Mouse (Mus musculus): ENCODE measurements around the gene Tlx2. TPM values are rescaled to one million over a fixed set of nuclear protein-coding genes. Genes with fewer than 3 reads are reported as not detected.

Tlx2 gene
- polyA plus RNA-seq (2015; fragmentation: Nextera tagmentation; extraction: Ambion mirVana), result 0.51 and 0.61 TPM in 2 replicates

DNA sequence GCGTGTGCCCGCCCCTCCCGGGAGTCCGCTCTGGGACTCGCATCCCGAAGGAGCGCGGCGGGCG is at the start of gene Tlx2:
Tlx2 (minus strand) TSS at position 47 of the 64 bp plus-strand sequence.
- Histone ChIP-seq H3K36me3 (no peaks in the 10 kb centered on the region), H3K4me3 (replicated peaks) (peak within 1 kb of the TSS; percentile 26), H3K9ac (no peak within 1 kb of the TSS), H3K4me1 (peaks cover 30% of the 10 kb centered on the region), H3K9me3 (replicated peaks) (no peaks in the 10 kb centered on the region), H3K4me2 (replicated peaks) (peak within 1 kb of the TSS; percentile 35), H3K27ac (replicated peaks) (no peak within 1 kb of the TSS), H3K27me3 (peaks cover 96% of the 10 kb centered on the region)
- WGBS, result 0% methylated on average over 10 of the region's 10 CpGs
- no peak for ATAC-seq (ENCODE audit: insufficient number of reproducible peaks, low FRiP score, low TSS enrichment, low read depth)

DNA sequence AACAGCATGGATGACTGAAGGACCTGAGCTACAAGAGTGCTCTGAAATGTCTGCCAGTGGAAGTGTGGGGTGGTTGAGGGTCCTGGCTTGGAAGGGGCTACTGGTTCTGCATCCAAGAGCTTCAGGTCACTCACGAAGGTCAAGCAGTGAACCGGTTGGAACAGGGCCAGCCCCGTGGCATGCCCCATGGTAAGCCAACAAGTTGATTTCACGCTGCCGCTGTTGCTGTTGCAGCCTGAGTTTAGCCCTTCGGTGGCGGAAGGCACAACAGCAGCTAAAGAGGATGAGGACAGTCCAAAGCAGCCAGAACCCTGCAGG is 49.6 kb upstream of the Tlx2 start:
- WGBS, result 69% methylated on average over 7 of the region's 7 CpGs

DNA sequence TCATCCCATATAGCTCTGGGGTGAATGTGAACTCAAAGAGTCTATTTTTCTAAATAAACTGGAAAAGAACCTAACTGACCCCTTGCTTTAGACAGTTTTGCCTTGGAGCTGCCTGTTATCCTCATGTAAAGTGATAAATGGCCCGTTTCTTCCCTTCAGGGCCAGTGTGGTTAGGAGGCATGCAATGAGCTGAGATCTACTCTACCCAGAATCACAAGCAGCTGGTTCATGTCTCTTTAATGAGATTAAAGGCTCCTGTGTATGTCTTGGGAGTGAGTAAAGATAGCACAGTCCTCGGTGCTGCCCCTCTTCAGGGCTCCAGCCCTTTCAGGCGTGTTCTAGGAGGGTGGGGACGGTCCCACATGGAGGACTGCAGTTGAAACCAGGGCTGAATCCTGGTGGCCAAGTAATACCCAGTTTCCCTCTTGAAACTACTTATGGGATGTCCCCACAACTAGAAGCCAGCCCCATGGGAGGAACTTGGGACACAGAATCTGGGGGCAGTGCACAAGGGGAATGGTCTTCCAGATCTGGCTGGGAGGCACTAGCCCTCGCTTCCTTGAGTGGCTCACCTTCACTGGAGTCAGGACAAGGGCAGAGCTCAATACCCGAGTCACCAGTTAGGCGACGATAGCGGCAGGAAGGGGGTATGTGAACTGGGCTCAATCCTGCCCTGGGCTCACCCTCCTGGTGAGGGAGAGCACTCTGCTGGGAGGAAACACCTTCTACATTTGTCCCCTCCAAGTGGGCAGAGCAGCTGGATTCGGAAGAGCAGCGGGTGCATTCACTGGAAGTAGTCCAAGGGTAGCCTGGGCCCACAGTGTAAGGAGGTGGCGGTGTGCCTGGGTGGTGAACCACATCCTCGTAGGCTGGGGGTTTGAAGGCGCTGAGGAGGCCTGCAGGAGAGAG is 49.0 kb upstream of the Tlx2 start:
- Histone ChIP-seq H3K4me2 (replicated peaks) (no peak overlapping the region), H3K4me3 (replicated peaks) (no peak overlapping the region)
- ATAC-seq (ENCODE audit: insufficient number of reproducible peaks, low FRiP score, low TSS enrichment, low read depth), result no peak

More for the DNA sequence above, 49.6 kb upstream of the Tlx2 start:
- 0 out of 2 replicates have a peak overlapping the region, but pooled peaks have one; percentile 97 for H3K4me2 ChIP-seq (replicated peaks)
- peaks cover 63% of the 10 kb centered on the region for H3K4me1 ChIP-seq
- H3K9ac ChIP-seq, result no peak overlapping the region
- no peak for ATAC-seq (ENCODE audit: insufficient number of reproducible peaks, low FRiP score, low TSS enrichment, low read depth)
- no peaks in the 10 kb centered on the region for H3K9me3 ChIP-seq (replicated peaks)
- no peaks in the 10 kb centered on the region for H3K27me3 ChIP-seq
- peak overlapping the region; percentile 85; the same call in 1 of the 2 replicates for H3K4me3 ChIP-seq (replicated peaks)
- H3K27ac ChIP-seq (replicated peaks), result no peak overlapping the region
- peaks cover 31% of the 10 kb centered on the region for H3K36me3 ChIP-seq

DNA sequence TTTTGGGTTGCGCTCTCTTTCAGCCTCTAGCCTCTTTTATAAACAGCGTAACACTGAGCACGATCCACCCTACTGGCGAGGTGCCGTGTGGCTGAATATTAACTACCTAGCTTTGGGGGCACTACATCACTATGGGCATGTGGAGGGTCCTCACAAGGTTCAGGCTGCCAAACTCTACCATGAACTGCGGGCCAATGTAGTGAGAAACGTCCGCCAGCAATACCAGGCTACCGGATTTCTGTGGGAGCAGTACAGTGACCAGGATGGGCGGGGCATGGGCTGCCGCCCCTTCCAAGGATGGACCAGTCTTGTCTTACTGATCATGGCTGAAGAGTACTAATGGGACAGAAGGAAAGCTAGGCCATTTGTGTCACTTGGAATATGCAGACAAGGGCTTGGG is 48.3 kb upstream of the Tlx2 start:
- no peak for ATAC-seq (ENCODE audit: insufficient number of reproducible peaks, low FRiP score, low TSS enrichment, low read depth)
- Histone ChIP-seq H3K36me3 (peaks cover 31% of the 10 kb centered on the region), H3K27ac (replicated peaks) (no peak overlapping the region), H3K4me3 (replicated peaks) (no peak overlapping the region), H3K4me2 (replicated peaks) (no peak overlapping the region), H3K4me1 (peaks cover 58% of the 10 kb centered on the region), H3K27me3 (no peaks in the 10 kb centered on the region), H3K9ac (no peak overlapping the region), H3K9me3 (replicated peaks) (no peaks in the 10 kb centered on the region)
- 81% methylated on average over 11 of the region's 11 CpGs for WGBS

More for the DNA sequence above, 49.0 kb upstream of the Tlx2 start:
- WGBS, result 77% methylated on average over 14 of the region's 14 CpGs
- peaks cover 62% of the 10 kb centered on the region for H3K4me1 ChIP-seq
- no peaks in the 10 kb centered on the region for H3K27me3 ChIP-seq
- H3K9ac ChIP-seq, result no peak overlapping the region
- H3K9me3 ChIP-seq (replicated peaks), result no peaks in the 10 kb centered on the region
- H3K36me3 ChIP-seq, result peaks cover 31% of the 10 kb centered on the region
- no peak overlapping the region for H3K27ac ChIP-seq (replicated peaks)

DNA sequence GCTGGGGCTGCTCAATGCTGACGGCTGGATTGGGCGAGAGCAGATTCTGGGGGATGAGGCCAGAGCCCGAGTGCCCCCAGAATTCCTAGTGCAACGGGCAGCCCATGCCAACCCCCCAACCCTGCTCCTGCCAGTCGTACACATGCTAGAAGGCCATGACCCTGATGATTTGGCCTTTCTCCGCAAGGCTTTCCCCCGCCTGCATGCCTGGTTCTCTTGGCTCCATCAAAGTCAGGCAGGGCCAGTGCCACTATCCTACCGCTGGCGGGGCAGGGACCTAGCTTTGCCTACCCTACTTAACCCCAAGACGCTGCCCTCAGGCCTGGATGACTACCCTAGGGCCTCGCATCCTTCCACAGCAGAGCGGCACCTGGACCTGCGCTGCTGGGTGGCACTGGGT is 47.5 kb upstream of the Tlx2 start:
- H3K27ac ChIP-seq (replicated peaks), result no peak overlapping the region
- no peak overlapping the region for H3K4me3 ChIP-seq (replicated peaks)
- no peaks in the 10 kb centered on the region for H3K27me3 ChIP-seq
- no peak overlapping the region for H3K9ac ChIP-seq
- WGBS, result 86% methylated on average over 13 of the region's 13 CpGs
- H3K9me3 ChIP-seq (replicated peaks), result no peaks in the 10 kb centered on the region
- peaks cover 52% of the 10 kb centered on the region for H3K4me1 ChIP-seq
- ATAC-seq (ENCODE audit: insufficient number of reproducible peaks, low FRiP score, low TSS enrichment, low read depth), result no peak
- H3K4me2 ChIP-seq (replicated peaks), result no peak overlapping the region
- peaks cover 31% of the 10 kb centered on the region for H3K36me3 ChIP-seq

DNA sequence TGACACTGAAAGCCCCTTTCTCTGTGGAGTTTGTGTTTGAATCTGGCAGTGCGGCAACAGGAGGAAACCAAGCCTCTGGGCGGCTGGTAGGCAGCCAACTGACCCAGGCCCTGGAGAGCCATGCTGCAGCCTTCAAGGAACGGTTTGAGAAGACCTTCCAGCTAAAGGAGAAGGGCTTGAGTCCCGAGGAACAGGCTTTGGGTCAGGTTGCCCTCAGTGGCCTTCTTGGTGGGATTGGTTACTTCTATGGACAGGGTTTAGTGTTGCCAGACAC is 47.0 kb upstream of the Tlx2 start:
- Histone ChIP-seq H3K4me1 (peaks cover 46% of the 10 kb centered on the region), H3K9ac (no peak overlapping the region), H3K4me3 (replicated peaks) (no peak overlapping the region), H3K27ac (replicated peaks) (no peak overlapping the region), H3K27me3 (no peaks in the 10 kb centered on the region), H3K4me2 (replicated peaks) (no peak overlapping the region), H3K9me3 (replicated peaks) (no peaks in the 10 kb centered on the region), H3K36me3 (peaks cover 31% of the 10 kb centered on the region)
- 77% methylated on average over 4 of the region's 4 CpGs for WGBS
- ATAC-seq (ENCODE audit: insufficient number of reproducible peaks, low FRiP score, low TSS enrichment, low read depth), result no peak

DNA sequence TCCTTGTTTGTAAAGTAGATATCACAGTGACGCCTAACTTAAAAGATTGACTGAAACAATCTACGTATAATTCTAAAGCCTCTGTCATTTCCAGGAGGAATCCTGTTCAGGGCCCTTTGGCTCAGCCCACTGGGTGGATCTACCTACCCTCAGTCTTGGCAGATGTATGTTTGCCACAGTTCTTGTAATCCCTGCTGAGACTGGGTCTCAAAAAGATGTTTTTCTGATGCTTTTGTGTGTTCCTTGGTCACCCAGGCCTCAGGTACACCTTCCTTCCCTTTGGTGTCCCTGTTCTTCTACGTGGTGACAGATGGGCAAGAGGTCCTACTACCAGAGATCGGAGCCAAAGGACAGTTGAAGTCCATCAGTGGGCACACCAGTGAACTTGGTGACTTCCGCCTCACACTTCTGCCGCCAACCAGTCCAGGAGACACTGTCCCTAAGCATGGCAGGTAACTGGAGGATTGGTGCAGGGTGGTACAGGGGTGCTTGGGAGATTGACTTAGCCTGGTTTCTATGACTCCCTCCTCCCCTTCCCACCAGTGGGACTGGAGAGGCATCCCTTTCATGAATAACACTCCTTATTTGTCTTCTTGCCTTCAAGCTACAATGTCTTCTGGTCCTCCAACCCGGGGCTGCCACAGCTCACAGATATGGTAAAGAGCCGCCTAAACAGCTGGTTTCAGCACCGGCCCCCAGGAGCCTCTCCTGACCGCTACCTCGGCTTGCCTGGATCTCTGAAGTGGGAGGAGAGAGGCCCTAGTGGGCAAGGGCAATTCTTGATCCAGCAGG is 46.5 kb upstream of the Tlx2 start:
- H3K9ac ChIP-seq, result peak overlapping the region; percentile 86
- H3K36me3 ChIP-seq, result peaks cover 31% of the 10 kb centered on the region
- 73% methylated on average over 11 of the region's 11 CpGs for WGBS
- ATAC-seq (ENCODE audit: insufficient number of reproducible peaks, low FRiP score, low TSS enrichment, low read depth), result no peak
- peak overlapping the region; percentile 92 for H3K4me2 ChIP-seq (replicated peaks)
- peak overlapping the region; percentile 86; the same call in 1 of the 2 replicates for H3K27ac ChIP-seq (replicated peaks)
- no peaks in the 10 kb centered on the region for H3K9me3 ChIP-seq (replicated peaks)
- peak overlapping the region; percentile 90 for H3K4me3 ChIP-seq (replicated peaks)
- no peaks in the 10 kb centered on the region for H3K27me3 ChIP-seq
- peaks cover 43% of the 10 kb centered on the region for H3K4me1 ChIP-seq

DNA sequence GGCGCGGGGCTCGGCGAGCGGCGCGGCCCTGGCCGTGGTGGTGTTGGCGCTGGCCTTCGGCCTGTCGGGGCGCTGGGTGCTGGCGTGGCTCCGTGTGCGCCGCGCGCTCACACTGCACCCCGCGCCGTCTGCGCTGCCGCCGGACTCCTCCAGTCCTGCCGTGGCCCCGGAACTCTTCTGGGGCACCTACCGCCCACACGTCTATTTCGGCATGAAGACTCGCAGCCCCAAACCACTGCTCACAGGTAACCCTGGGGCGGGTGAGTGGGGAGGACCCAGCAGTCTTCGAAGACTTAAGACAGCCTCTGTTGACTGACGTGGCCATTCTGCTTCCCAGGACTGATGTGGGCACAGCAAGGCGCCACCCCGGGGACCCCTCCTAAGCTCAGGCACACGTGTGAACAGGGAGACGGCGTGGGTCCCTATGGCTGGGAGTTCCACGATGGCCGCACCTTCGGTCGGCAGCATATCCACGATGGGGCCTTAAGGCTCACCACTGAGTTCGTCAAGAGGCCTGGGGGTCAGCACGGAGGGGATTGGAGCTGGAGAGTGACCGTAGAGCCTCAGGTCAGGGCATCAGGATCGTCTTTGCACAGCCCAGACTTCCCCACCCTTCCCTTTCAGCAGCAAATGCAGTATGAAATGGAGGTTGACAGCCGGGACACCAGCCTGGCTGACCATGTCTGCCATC is 45.7 kb upstream of the Tlx2 start:
- WGBS, result under 1% methylated on average over 45 of the region's 48 CpGs
- peak overlapping the region; percentile 86 for H3K27ac ChIP-seq (replicated peaks)
- ATAC-seq (ENCODE audit: insufficient number of reproducible peaks, low FRiP score, low TSS enrichment, low read depth), result peak; percentile 40
- H3K27me3 ChIP-seq, result no peaks in the 10 kb centered on the region
- H3K9me3 ChIP-seq (replicated peaks), result no peaks in the 10 kb centered on the region
- H3K4me1 ChIP-seq, result peaks cover 43% of the 10 kb centered on the region
- H3K4me2 ChIP-seq (replicated peaks), result peak overlapping the region; percentile 92
- peak overlapping the region; percentile 90 for H3K4me3 ChIP-seq (replicated peaks)
- H3K9ac ChIP-seq, result peak overlapping the region; percentile 86
- H3K36me3 ChIP-seq, result peaks cover 31% of the 10 kb centered on the region

DNA sequence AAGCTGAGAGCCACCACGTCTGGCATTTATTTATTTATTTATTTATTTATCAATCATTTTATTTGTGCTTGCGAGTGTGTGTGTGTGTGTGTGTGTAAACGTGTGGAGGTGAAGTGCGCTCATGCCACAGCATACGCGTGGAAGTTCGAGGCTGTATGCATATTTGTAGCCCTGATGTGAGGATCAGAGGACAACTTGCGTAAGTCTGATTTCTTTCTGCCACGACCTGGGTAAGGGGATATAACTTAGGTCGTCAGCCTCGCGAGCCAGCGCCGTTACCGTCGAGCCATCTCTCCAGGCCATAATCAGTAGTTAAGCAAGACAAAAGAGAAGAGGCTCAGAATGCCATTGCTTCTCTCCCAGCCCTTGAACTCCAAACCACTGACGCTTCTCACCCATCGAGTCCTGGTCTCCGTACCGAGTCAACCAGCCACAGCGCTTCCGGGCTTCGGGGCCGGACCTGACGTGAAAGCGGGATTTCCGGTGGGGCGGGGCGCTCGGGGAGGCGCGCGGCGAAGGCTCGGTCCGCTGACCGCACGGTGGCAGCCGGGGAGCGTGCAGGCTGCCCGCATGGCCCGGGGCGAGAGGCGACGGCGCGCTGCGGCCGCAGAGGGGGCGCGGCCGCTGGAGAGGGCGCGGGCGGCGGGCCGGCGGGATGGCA is 45.0 kb upstream of the Tlx2 start, which contains the start of gene Mogs:
Mogs (plus strand) TSS at position 486 of the 661 bp plus-strand sequence.
- Histone ChIP-seq H3K27me3 (no peaks in the 10 kb centered on the region), H3K36me3 (peaks cover 31% of the 10 kb centered on the region), H3K4me3 (replicated peaks) (peak within 1 kb of the TSS; percentile 90), H3K9me3 (replicated peaks) (no peaks in the 10 kb centered on the region), H3K4me1 (peaks cover 38% of the 10 kb centered on the region), H3K9ac (peak within 1 kb of the TSS; percentile 86), H3K27ac (replicated peaks) (peak within 1 kb of the TSS; percentile 86), H3K4me2 (replicated peaks) (peak within 1 kb of the TSS; percentile 92)
- peak; percentile 84 for ATAC-seq (ENCODE audit: insufficient number of reproducible peaks, low FRiP score, low TSS enrichment, low read depth)
- WGBS, result 1% methylated on average over 47 of the region's 58 CpGs

DNA sequence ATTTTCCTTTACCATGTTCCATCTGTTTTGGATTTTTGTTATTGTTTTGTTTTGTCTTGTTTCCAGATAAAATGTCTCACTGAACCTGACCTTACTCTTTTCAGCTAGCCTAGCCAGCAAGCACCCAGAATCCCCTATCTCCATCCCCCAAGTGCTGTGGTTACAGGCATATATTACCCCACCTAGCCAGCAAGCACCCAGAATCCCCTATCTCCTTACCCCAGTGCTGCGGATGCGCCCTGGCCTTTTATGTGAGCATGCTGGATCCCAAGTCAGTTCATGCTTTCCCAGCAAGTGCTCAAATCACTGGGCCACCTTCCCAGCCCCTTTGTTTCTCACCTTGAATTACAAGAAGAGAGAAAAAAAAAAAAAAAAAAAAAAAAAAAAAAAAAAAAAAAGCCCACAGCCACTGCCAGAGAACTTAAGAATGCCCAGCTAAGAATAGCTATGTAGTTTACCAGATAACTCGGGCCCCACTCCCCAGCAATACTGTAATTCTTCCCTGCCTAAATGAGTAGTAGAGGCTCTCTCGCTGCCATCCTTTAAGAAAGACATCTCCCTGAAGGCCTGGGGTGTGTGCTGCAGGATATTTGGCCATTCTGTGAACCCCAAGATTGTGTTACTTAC is 41.5 kb upstream of the Tlx2 start:
- Histone ChIP-seq H3K4me2 (replicated peaks) (no peak overlapping the region), H3K27ac (replicated peaks) (no peak overlapping the region), H3K9me3 (replicated peaks) (no peaks in the 10 kb centered on the region), H3K4me1 (peaks cover 36% of the 10 kb centered on the region), H3K4me3 (replicated peaks) (no peak overlapping the region), H3K9ac (no peak overlapping the region), H3K36me3 (peaks cover 6% of the 10 kb centered on the region; the same call in 1 of the 2 replicates), H3K27me3 (no peaks in the 10 kb centered on the region)
- no peak for ATAC-seq (ENCODE audit: insufficient number of reproducible peaks, low FRiP score, low TSS enrichment, low read depth)
- 91% methylated on average over 4 of the region's 4 CpGs for WGBS
